Mouse (Mus musculus): Measurements from ENCODE around the gene Myh13.

DNA sequence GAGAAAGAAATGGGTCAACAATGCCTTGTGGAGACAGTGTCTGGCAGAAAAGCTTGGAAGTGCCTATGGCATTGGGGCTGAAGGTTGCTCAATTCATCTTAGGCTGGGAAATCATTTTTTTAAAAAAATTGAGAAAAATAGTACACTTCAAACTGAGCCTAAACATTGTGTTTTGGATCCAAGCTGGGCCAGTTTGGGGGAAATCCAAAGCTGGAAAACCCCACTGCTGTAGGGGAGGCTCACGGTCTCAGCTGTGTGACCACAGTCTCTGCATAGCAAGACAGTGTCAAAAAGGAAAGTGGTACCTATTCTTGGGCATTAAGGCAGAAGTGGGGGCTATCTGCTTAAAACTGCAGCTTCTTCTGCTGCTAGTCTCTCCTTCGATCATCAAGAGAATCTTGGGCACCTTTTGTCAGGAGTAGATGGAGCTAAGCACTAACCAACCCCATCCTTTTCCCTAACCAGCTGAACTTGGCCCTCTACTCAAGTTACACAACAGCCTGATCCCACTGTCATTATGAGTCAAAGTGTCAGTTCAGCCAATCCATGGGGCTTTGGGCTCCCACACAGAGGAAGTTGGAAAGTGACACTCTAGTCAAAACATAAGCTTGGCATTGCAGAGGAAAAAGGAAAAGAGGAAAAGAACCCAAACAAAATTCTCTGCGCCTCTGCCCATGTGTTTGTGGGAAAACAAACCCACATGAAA, 69.4 kb downstream of the Myh13 start:
- no peak for TF ChIP-seq POLR2A (IDR thresholded peaks at IDR 0.05; ENCODE audit: insufficient read depth, low read length)
- TF ChIP-seq CTCF (IDR thresholded peaks at IDR 0.05; ENCODE audit: low read depth, low read length), result no peak
- no peak for TF ChIP-seq EP300 (IDR thresholded peaks at IDR 0.05; ENCODE audit: insufficient read depth, low read depth, low read length)
